In the genomic region with DNA sequence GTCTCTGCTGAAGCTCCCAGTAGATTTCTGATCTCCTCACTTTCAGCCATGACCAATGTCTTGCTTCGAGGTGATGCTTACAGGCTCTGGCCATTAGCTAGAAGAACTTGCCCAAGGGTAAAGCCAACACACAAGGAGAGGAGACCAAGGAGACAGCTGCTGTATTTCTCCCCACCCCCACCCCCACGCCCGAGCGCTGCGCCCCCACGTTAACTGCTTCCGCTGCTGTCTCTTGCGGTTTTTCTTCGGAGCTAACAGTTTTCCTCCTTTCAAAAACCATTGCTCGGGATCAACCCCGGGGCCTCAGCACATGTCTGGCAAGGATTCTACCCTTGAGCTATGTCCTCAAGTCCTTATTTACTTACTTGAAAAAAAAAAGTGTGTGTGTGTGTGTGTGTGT, we compare ENCODE assay signal across 1 mouse cellular context.
TF ChIP-seq lines count a peak whose summit lies in the region.

No protein-coding gene starts in this region.

TF ChIP-seq in MEL, 35 proteins besides CTCF, POLR2A, EP300 and RAD21 (continued from another document):
- peak; percentile 57; the same call in 1 of the 2 replicates for TF ChIP-seq TCF12 (IDR thresholded peaks at IDR 0.05; ENCODE audit: low read depth, low read length)
- peak; percentile 12; the same call in 1 of the 2 replicates for TF ChIP-seq MAX (IDR thresholded peaks at IDR 0.05; ENCODE audit: low read length)
- peak; percentile 85 for TF ChIP-seq MAZ (IDR thresholded peaks at IDR 0.05; ENCODE audit: low read depth, low read length)
- TF ChIP-seq POLR2AphosphoS5 (IDR thresholded peaks at IDR 0.05; ENCODE audit: borderline replicate concordance, low read depth, low read length): no peak
